Comparison of ENCODE assay signal across 15 mouse cellular contexts in genomic region chr17:3487721-3488601, GRCm38 (mm10). TPM values are rescaled to one million over a fixed set of nuclear protein-coding genes. Genes with fewer than 3 reads are reported as not detected.
DNase-seq lines count a peak whose midpoint lies in the region; ATAC-seq and TF ChIP-seq lines count a peak whose summit lies in the region.
"Had no signal": no experiment of that assay in that cellular context is flagged by ENCODE, and none has a peak within 500 bp of the region (broad histone marks: within the 10 kb centered on the region; RNA-seq: fewer than 3 reads in every experiment).

No protein-coding gene starts in this region.

- ATAC-seq in midbrain, embryonic 16.5 days, result 0 out of 2 replicates have a peak, but pooled peaks have one; percentile 36
- ATAC-seq in intestine, embryonic 16.5 days, result peak; percentile 71; the same call in 1 of the 2 replicates
- ATAC-seq: inflammation-experienced regulatory T-cells, adult 6 months had no signal

- no peak overlapping the region for H3K9ac ChIP-seq in midbrain, embryonic 16.5 days (ENCODE audit: low read depth, low read length)
- no peak overlapping the region for H3K9ac ChIP-seq in intestine, embryonic 16.5 days (ENCODE audit: low read depth, low read length)

- TF ChIP-seq POLR2A in cerebellum, adult 2 months (IDR thresholded peaks at IDR 0.05; ENCODE audit: borderline replicate concordance, insufficient read depth, low read length), result no peak

- no peaks in the 10 kb centered on the region for H3K4me1 ChIP-seq in midbrain, embryonic 16.5 days (ENCODE audit: control insufficient read depth, insufficient read depth, low read length)
- no peaks in the 10 kb centered on the region for H3K4me1 ChIP-seq in midbrain, embryonic 10.5 days
- no peaks in the 10 kb centered on the region for H3K4me1 ChIP-seq in intestine, embryonic 16.5 days (ENCODE audit: control insufficient read depth, insufficient read depth, low read length)
- H3K4me1 ChIP-seq in cerebellum, adult 2 months (ENCODE audit: control insufficient read depth, insufficient read depth, low read length), result no peaks in the 10 kb centered on the region
- H3K4me1 ChIP-seq: heart, embryonic 10.5 days had no signal

- WGBS in midbrain, embryonic 16.5 days, result 69% methylated on average over 12 of the region's 12 CpGs
- 82% methylated on average over 12 of the region's 12 CpGs for WGBS in midbrain, embryonic 10.5 days
- 59% methylated on average over 12 of the region's 12 CpGs for WGBS in intestine, embryonic 16.5 days
- 78% methylated on average over 12 of the region's 12 CpGs for WGBS in cerebellum, adult 2 months

- no peak overlapping the region for H3K4me3 ChIP-seq in midbrain, embryonic 16.5 days (ENCODE audit: low read depth, low read length)
- no peak overlapping the region for H3K4me3 ChIP-seq in midbrain, embryonic 10.5 days
- no peak overlapping the region for H3K4me3 ChIP-seq in intestine, embryonic 16.5 days (ENCODE audit: low read length)
- no peak overlapping the region for H3K4me3 ChIP-seq in cerebellum, adult 2 months (replicated peaks; ENCODE audit: insufficient read depth, low read depth, low read length)
- H3K4me3 ChIP-seq: heart, embryonic 10.5 days had no signal

- no peak overlapping the region for H3K27ac ChIP-seq in midbrain, embryonic 16.5 days (ENCODE audit: low read length)
- no peak overlapping the region for H3K27ac ChIP-seq in midbrain, embryonic 10.5 days (replicated peaks)
- no peak overlapping the region for H3K27ac ChIP-seq in intestine, embryonic 16.5 days (ENCODE audit: low read length)
- H3K27ac ChIP-seq in cerebellum, adult 2 months (ENCODE audit: insufficient read depth, low read length), result no peak overlapping the region
- H3K27ac ChIP-seq: heart, embryonic 10.5 days had no signal

- no peak for TF ChIP-seq CTCF in cerebellum, adult 2 months (IDR thresholded peaks at IDR 0.05; ENCODE audit: borderline replicate concordance, insufficient read depth, low read depth, low read length)

- H3K4me2 ChIP-seq in midbrain, embryonic 16.5 days (ENCODE audit: low read length), result no peak overlapping the region
- H3K4me2 ChIP-seq in intestine, embryonic 16.5 days (ENCODE audit: low read depth, low read length), result no peak overlapping the region

- H3K27me3 ChIP-seq in midbrain, embryonic 16.5 days (ENCODE audit: control insufficient read depth, insufficient read depth, low read depth, low read length), result no peaks in the 10 kb centered on the region
- H3K27me3 ChIP-seq in midbrain, embryonic 10.5 days (ENCODE audit: low read depth, poor library complexity, severe bottlenecking), result no peaks in the 10 kb centered on the region
- no peaks in the 10 kb centered on the region for H3K27me3 ChIP-seq in intestine, embryonic 16.5 days (replicated peaks; ENCODE audit: control insufficient read depth, insufficient read depth, low read length)
- no peaks in the 10 kb centered on the region for H3K27me3 ChIP-seq in cerebellum, adult 2 months (ENCODE audit: control insufficient read depth, insufficient read depth, low read length)

- H3K36me3 ChIP-seq in midbrain, embryonic 16.5 days (ENCODE audit: control insufficient read depth, insufficient read depth, low read length), result no peaks in the 10 kb centered on the region
- no peaks in the 10 kb centered on the region for H3K36me3 ChIP-seq in midbrain, embryonic 10.5 days
- H3K36me3 ChIP-seq in intestine, embryonic 16.5 days (ENCODE audit: control insufficient read depth, insufficient read depth, low read length), result no peaks in the 10 kb centered on the region
- H3K36me3 ChIP-seq: G1E; heart, embryonic 10.5 days had no signal

- H3K9me3 ChIP-seq in midbrain, embryonic 16.5 days (replicated peaks; ENCODE audit: control insufficient read depth, low read length, poor library complexity, severe bottlenecking), result no peaks in the 10 kb centered on the region
- H3K9me3 ChIP-seq in midbrain, embryonic 10.5 days (replicated peaks), result no peaks in the 10 kb centered on the region
- H3K9me3 ChIP-seq in intestine, embryonic 16.5 days (ENCODE audit: control insufficient read depth, low read length), result no peaks in the 10 kb centered on the region
- H3K9me3 ChIP-seq: G1E; heart, embryonic 10.5 days had no signal

- peak; percentile 19 for DNase-seq in kidney, adult 11 months
- DNase-seq in kidney, postnatal 14 days, result no peak
- no peak for DNase-seq in midbrain, embryonic 10.5 days (ENCODE audit: low spot score)
- DNase-seq in yolk sac, embryonic 10.5 days (ENCODE audit: low spot score), result no peak
- DNase-seq in cerebellum, adult 2 months, result no peak
- no peak for DNase-seq in heart, adult 18-20 months
- DNase-seq: layer of hippocampus, postnatal 36 days; right cerebral cortex, postnatal 4 days; thymus, postnatal 25 days had no signal

RNA-seq across cellular contexts. Expression of gene Cldn20, which starts 44.4 kb away (rescaled TPM):
- 0.30 TPM in 1 of 2 replicates, not detected in the other for polyA plus RNA-seq in midbrain, embryonic 16.5 days (2015; fragmentation: Nextera tagmentation; extraction: Ambion mirVana)
- polyA plus RNA-seq in midbrain, embryonic 10.5 days (2016; fragmentation: Nextera tagmentation; extraction: Ambion mirVana), result 0.21 TPM in 1 of 2 replicates, not detected in the other
- polyA plus RNA-seq in intestine, embryonic 16.5 days (2015; fragmentation: Nextera tagmentation; extraction: Ambion mirVana), result 0.22 TPM in 1 of 2 replicates, not detected in the other
- 0.25 and 0.63 TPM in 2 replicates for polyA plus RNA-seq in cerebellum, adult 2 months (2012; rRNA removed)
- total RNA-seq in heart, adult 18-20 months (2021), result not detected
- total RNA-seq: G1E; hematopoietic stem cell, adult 5-6 weeks had no signal
- polyA plus RNA-seq: G1E; heart, embryonic 10.5 days; inflammation-experienced regulatory T-cells, adult 6 months had no signal
